ENCODE assay signal across 15 mouse cellular contexts in the genomic region with DNA sequence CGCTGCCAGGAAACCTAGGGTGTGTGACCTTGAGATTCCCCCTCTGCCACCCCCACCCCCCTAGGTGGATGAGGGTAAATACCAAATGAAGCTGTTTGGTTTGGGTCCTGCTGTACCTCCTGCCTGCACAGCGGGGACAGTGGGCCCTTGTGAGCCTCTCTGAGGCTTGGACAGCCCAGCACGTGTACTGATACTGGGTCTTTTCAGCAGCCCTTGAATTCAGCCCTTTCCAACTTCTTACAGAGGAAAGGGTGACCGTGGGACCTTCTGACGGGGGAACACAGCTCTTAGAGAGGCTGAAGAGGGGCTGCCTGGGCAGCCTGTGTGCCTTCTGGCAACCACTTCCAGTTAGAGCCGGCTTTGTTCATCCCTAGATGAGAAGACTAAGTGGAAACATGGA.
DNase-seq lines count a peak whose midpoint lies in the region; ATAC-seq lines count a peak whose summit lies in the region.
"Had no signal": no experiment of that assay in that cellular context is flagged by ENCODE, and none has a peak within 500 bp of the region (broad histone marks: within the 10 kb centered on the region; RNA-seq: fewer than 3 reads in every experiment).

No protein-coding gene starts in this region.

- H3K4me1 ChIP-seq in kidney, embryonic 15.5 days: peaks cover 55% of the 10 kb centered on the region
- H3K4me1 ChIP-seq in neural tube, embryonic 13.5 days (replicated peaks): peaks cover 46% of the 10 kb centered on the region
- H3K4me1 ChIP-seq in embryonic facial prominence, embryonic 14.5 days (ENCODE audit: control insufficient read depth, insufficient read depth, low read length): peaks cover 10% of the 10 kb centered on the region
- peaks cover 49% of the 10 kb centered on the region for H3K4me1 ChIP-seq in neural tube, embryonic 15.5 days

- H3K36me3 ChIP-seq in kidney, embryonic 15.5 days: no peaks in the 10 kb centered on the region
- H3K36me3 ChIP-seq in neural tube, embryonic 13.5 days: peaks cover 5% of the 10 kb centered on the region
- no peaks in the 10 kb centered on the region for H3K36me3 ChIP-seq in embryonic facial prominence, embryonic 14.5 days (ENCODE audit: control insufficient read depth, insufficient read depth, low read length)
- H3K36me3 ChIP-seq in neural tube, embryonic 15.5 days: 0 out of 2 replicates have a peak, but pooled peaks cover 3% of the 10 kb centered on the region
- H3K36me3 ChIP-seq: intestine, embryonic 15.5 days; neural tube, embryonic 12.5 days had no signal

- H3K9ac ChIP-seq in kidney, embryonic 15.5 days: no peak overlapping the region
- H3K9ac ChIP-seq in neural tube, embryonic 13.5 days: 0 out of 2 replicates have a peak overlapping the region, but pooled peaks have one; percentile 8
- no peak overlapping the region for H3K9ac ChIP-seq in embryonic facial prominence, embryonic 14.5 days (ENCODE audit: low read depth, low read length)
- no peak overlapping the region for H3K9ac ChIP-seq in neural tube, embryonic 15.5 days (replicated peaks)
- H3K9ac ChIP-seq: intestine, embryonic 15.5 days; liver, postnatal 0 days; neural tube, embryonic 12.5 days had no signal

- peak overlapping the region; percentile 32; the same call in 1 of the 2 replicates for H3K27ac ChIP-seq in kidney, embryonic 15.5 days
- peak overlapping the region; percentile 24; the same call in 1 of the 2 replicates for H3K27ac ChIP-seq in neural tube, embryonic 13.5 days (replicated peaks)
- H3K27ac ChIP-seq in embryonic facial prominence, embryonic 14.5 days (replicated peaks; ENCODE audit: low read depth, low read length): no peak overlapping the region
- H3K27ac ChIP-seq in neural tube, embryonic 15.5 days (replicated peaks): 0 out of 2 replicates have a peak overlapping the region, but pooled peaks have one; percentile 2
- H3K27ac ChIP-seq: intestine, embryonic 15.5 days; neural tube, embryonic 12.5 days had no signal

- ATAC-seq in kidney, embryonic 15.5 days (replicated peaks; ENCODE audit: low FRiP score): no peak
- no peak for ATAC-seq in neural tube, embryonic 13.5 days (ENCODE audit: low read depth)
- peak; percentile 7; the same call in 1 of the 2 replicates for ATAC-seq in embryonic facial prominence, embryonic 14.5 days (ENCODE audit: low read depth)
- ATAC-seq in neural tube, embryonic 15.5 days (ENCODE audit: low FRiP score): no peak
- ATAC-seq: intestine, embryonic 15.5 days; liver, postnatal 0 days had no signal

- no peaks in the 10 kb centered on the region for H3K27me3 ChIP-seq in kidney, embryonic 15.5 days
- no peaks in the 10 kb centered on the region for H3K27me3 ChIP-seq in neural tube, embryonic 13.5 days
- no peaks in the 10 kb centered on the region for H3K27me3 ChIP-seq in embryonic facial prominence, embryonic 14.5 days (replicated peaks; ENCODE audit: control insufficient read depth, insufficient read depth, low read length)
- H3K27me3 ChIP-seq in neural tube, embryonic 15.5 days (replicated peaks): no peaks in the 10 kb centered on the region
- H3K27me3 ChIP-seq: intestine, embryonic 15.5 days; neural tube, embryonic 12.5 days had no signal

- H3K9me3 ChIP-seq in kidney, embryonic 15.5 days (replicated peaks): no peaks in the 10 kb centered on the region
- H3K9me3 ChIP-seq in neural tube, embryonic 13.5 days: no peaks in the 10 kb centered on the region
- no peaks in the 10 kb centered on the region for H3K9me3 ChIP-seq in embryonic facial prominence, embryonic 14.5 days (ENCODE audit: control insufficient read depth, low read length)
- no peaks in the 10 kb centered on the region for H3K9me3 ChIP-seq in neural tube, embryonic 15.5 days (replicated peaks)
- H3K9me3 ChIP-seq: intestine, embryonic 15.5 days; neural tube, embryonic 12.5 days had no signal

- no peak overlapping the region for H3K4me2 ChIP-seq in kidney, embryonic 15.5 days
- no peak overlapping the region for H3K4me2 ChIP-seq in neural tube, embryonic 13.5 days
- H3K4me2 ChIP-seq in embryonic facial prominence, embryonic 14.5 days (ENCODE audit: low read depth, low read length): no peak overlapping the region
- H3K4me2 ChIP-seq in neural tube, embryonic 15.5 days: no peak overlapping the region
- H3K4me2 ChIP-seq: intestine, embryonic 15.5 days; neural tube, embryonic 12.5 days had no signal

- WGBS in kidney, embryonic 15.5 days: 72% methylated on average over 6 of the region's 6 CpGs
- WGBS in neural tube, embryonic 13.5 days: 69% methylated on average over 6 of the region's 6 CpGs
- WGBS in embryonic facial prominence, embryonic 14.5 days: 52% methylated on average over 6 of the region's 6 CpGs
- WGBS in neural tube, embryonic 15.5 days: 67% methylated on average over 6 of the region's 6 CpGs

- DNase-seq in kidney, postnatal 14 days: no peak
- DNase-seq in neural tube, embryonic 10.5 days (ENCODE audit: extremely low spot score, low spot score): no peak
- DNase-seq in embryonic facial prominence, embryonic 14.5 days (ENCODE audit: low spot score): no peak
- no peak for DNase-seq in spleen, postnatal 14 days (ENCODE audit: low spot score in 2 of 2)
- no peak for DNase-seq in layer of hippocampus, postnatal 25 days (ENCODE audit: extremely low spot score in 1 of 2, low spot score in 1 of 2)
- DNase-seq: cerebellum, adult 11 months; gastrocnemius, postnatal 14 days; kidney, postnatal 10 days; liver, postnatal 0 days; thymus, postnatal 14 days had no signal

- H3K4me3 ChIP-seq in kidney, embryonic 15.5 days (replicated peaks): no peak overlapping the region
- H3K4me3 ChIP-seq in neural tube, embryonic 13.5 days: no peak overlapping the region
- H3K4me3 ChIP-seq in embryonic facial prominence, embryonic 14.5 days (ENCODE audit: low read depth, low read length): no peak overlapping the region
- no peak overlapping the region for H3K4me3 ChIP-seq in neural tube, embryonic 15.5 days (replicated peaks)
- H3K4me3 ChIP-seq: intestine, embryonic 15.5 days; neural tube, embryonic 12.5 days had no signal
